8 mouse cellular contexts compared by ENCODE assay signal in the genomic region with DNA sequence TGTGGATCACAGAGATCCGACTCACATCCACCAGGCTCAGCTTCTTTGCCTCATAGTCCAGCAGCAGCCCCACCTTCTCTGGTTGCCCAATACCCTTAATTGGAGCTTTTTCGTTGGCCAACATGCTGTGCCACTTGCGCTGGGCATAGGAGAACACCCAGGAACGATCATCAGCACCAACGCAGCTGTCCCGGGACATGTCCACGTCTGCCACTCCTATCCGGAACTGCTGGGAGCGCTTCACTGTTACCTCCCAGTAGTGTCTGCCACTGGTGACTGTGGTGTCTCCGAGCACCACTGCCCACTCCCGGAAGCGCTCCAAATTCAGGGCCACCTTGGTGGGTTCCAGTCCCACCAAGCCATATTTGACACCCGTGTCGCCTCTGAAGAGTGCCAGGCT. TPM values are rescaled to one million over a fixed set of nuclear protein-coding genes. Genes with fewer than 3 reads are reported as not detected.
DNase-seq lines count a peak whose midpoint lies in the region; ATAC-seq and TF ChIP-seq lines count a peak whose summit lies in the region.

No protein-coding gene starts in this region.

- H3K27ac ChIP-seq in heart, embryonic 12.5 days (ENCODE audit: poor library complexity, severe bottlenecking) = peak overlapping the region; percentile 25; the same call in 1 of the 2 replicates
- peak overlapping the region; percentile 5; the same call in 1 of the 2 replicates for H3K27ac ChIP-seq in ES-Bruce4 (ENCODE audit: insufficient read depth, low read length)
- H3K27ac ChIP-seq in embryonic facial prominence, embryonic 14.5 days (replicated peaks; ENCODE audit: low read depth, low read length) = no peak overlapping the region
- H3K27ac ChIP-seq in intestine, embryonic 14.5 days (ENCODE audit: low read depth) = no peak overlapping the region

- H3K27me3 ChIP-seq in heart, embryonic 12.5 days (replicated peaks) = peaks cover 11% of the 10 kb centered on the region; the same call in 1 of the 2 replicates
- H3K27me3 ChIP-seq in ES-Bruce4 (ENCODE audit: control insufficient read depth, insufficient read depth, low read length, poor library complexity, severe bottlenecking) = no peaks in the 10 kb centered on the region
- 0 out of 2 replicates have a peak, but pooled peaks cover 5% of the 10 kb centered on the region for H3K27me3 ChIP-seq in embryonic facial prominence, embryonic 14.5 days (replicated peaks; ENCODE audit: control insufficient read depth, insufficient read depth, low read length)
- H3K27me3 ChIP-seq in intestine, embryonic 14.5 days (replicated peaks; ENCODE audit: control insufficient read depth, insufficient read depth, low read length) = 0 out of 2 replicates have a peak, but pooled peaks cover 11% of the 10 kb centered on the region

- 21% methylated on average over 14 of the region's 14 CpGs for WGBS in heart, embryonic 12.5 days
- WGBS in embryonic facial prominence, embryonic 14.5 days = 33% methylated on average over 14 of the region's 14 CpGs
- WGBS in intestine, embryonic 14.5 days = 24% methylated on average over 14 of the region's 14 CpGs

- peaks cover 12% of the 10 kb centered on the region for H3K4me1 ChIP-seq in heart, embryonic 12.5 days (replicated peaks)
- H3K4me1 ChIP-seq in ES-Bruce4 (ENCODE audit: control insufficient read depth, insufficient read depth, low read length) = no peaks in the 10 kb centered on the region
- peaks cover 5% of the 10 kb centered on the region for H3K4me1 ChIP-seq in embryonic facial prominence, embryonic 14.5 days (ENCODE audit: control insufficient read depth, insufficient read depth, low read length)
- peaks cover 6% of the 10 kb centered on the region for H3K4me1 ChIP-seq in intestine, embryonic 14.5 days (replicated peaks; ENCODE audit: control insufficient read depth, insufficient read depth, low read length)

- H3K9me3 ChIP-seq in heart, embryonic 12.5 days (replicated peaks) = no peaks in the 10 kb centered on the region
- H3K9me3 ChIP-seq in ES-Bruce4 (replicated peaks; ENCODE audit: control insufficient read depth, insufficient read depth, low read length, poor library complexity, severe bottlenecking) = no peaks in the 10 kb centered on the region
- H3K9me3 ChIP-seq in embryonic facial prominence, embryonic 14.5 days (ENCODE audit: control insufficient read depth, low read length) = no peaks in the 10 kb centered on the region
- H3K9me3 ChIP-seq in intestine, embryonic 14.5 days (ENCODE audit: control insufficient read depth, low read length) = no peaks in the 10 kb centered on the region

- H3K4me2 ChIP-seq in heart, embryonic 12.5 days = peak overlapping the region; percentile 97
- H3K4me2 ChIP-seq in embryonic facial prominence, embryonic 14.5 days (ENCODE audit: low read depth, low read length) = peak overlapping the region; percentile 80
- H3K4me2 ChIP-seq in intestine, embryonic 14.5 days (ENCODE audit: low read length) = peak overlapping the region; percentile 95

- H3K9ac ChIP-seq in heart, embryonic 12.5 days = peak overlapping the region; percentile 80
- H3K9ac ChIP-seq in ES-Bruce4 (ENCODE audit: low read depth, poor library complexity, severe bottlenecking) = peak overlapping the region; percentile 86
- peak overlapping the region; percentile 73 for H3K9ac ChIP-seq in embryonic facial prominence, embryonic 14.5 days (ENCODE audit: low read depth, low read length)
- peak overlapping the region; percentile 59 for H3K9ac ChIP-seq in intestine, embryonic 14.5 days (ENCODE audit: low read length)

- intact Hi-C loops in heart, postnatal 14 days (cut with DNase I) = no loop called here

- peaks cover 15% of the 10 kb centered on the region; the same call in 1 of the 2 replicates for H3K36me3 ChIP-seq in heart, embryonic 12.5 days
- H3K36me3 ChIP-seq in ES-Bruce4 (ENCODE audit: control insufficient read depth, insufficient read depth, low read length, poor library complexity, severe bottlenecking) = peaks cover 18% of the 10 kb centered on the region
- H3K36me3 ChIP-seq in embryonic facial prominence, embryonic 14.5 days (ENCODE audit: control insufficient read depth, insufficient read depth, low read length) = peaks cover 9% of the 10 kb centered on the region; the same call in 1 of the 2 replicates
- H3K36me3 ChIP-seq in intestine, embryonic 14.5 days (ENCODE audit: control insufficient read depth, insufficient read depth, low read length) = peaks cover 6% of the 10 kb centered on the region; the same call in 1 of the 2 replicates

- no peak for DNase-seq in heart, postnatal 14 days
- DNase-seq in embryonic facial prominence, embryonic 14.5 days (ENCODE audit: low spot score) = no peak
- no peak for DNase-seq in intestine, embryonic 14.5 days (ENCODE audit: low spot score)
- no peak for DNase-seq in Muller cell, postnatal 12 days (ENCODE audit: inconsistent ontology term)
- DNase-seq in ovary, postnatal 10 days (ENCODE audit: low spot score) = no peak

- no peak for TF ChIP-seq POLR2A in ES-Bruce4 (IDR thresholded peaks at IDR 0.05; ENCODE audit: insufficient read depth, low read length)

- TF ChIP-seq EP300 in ES-Bruce4 (IDR thresholded peaks at IDR 0.05; ENCODE audit: insufficient read depth, low read depth, low read length) = no peak

- peak overlapping the region; percentile 77 for H3K4me3 ChIP-seq in heart, embryonic 12.5 days
- peak overlapping the region; percentile 75 for H3K4me3 ChIP-seq in ES-Bruce4 (ENCODE audit: low read depth, low read length)
- peak overlapping the region; percentile 71 for H3K4me3 ChIP-seq in embryonic facial prominence, embryonic 14.5 days (ENCODE audit: low read depth, low read length)
- H3K4me3 ChIP-seq in intestine, embryonic 14.5 days (ENCODE audit: low read depth, low read length) = peak overlapping the region; percentile 76

- no peak for TF ChIP-seq CTCF in ES-Bruce4 (IDR thresholded peaks at IDR 0.05; ENCODE audit: low read depth, low read length)

- ATAC-seq in heart, embryonic 12.5 days (ENCODE audit: insufficient number of reproducible peaks, low FRiP score) = no peak
- ATAC-seq in embryonic facial prominence, embryonic 14.5 days (ENCODE audit: low read depth) = no peak
- ATAC-seq in intestine, embryonic 14.5 days (replicated peaks; ENCODE audit: low FRiP score, low TSS enrichment, low read depth) = no peak; the same call in 1 of the 2 replicates
- ATAC-seq in megakaryocyte, adult 5-6 weeks (ENCODE audit: poor library complexity, severe bottlenecking) = peak; percentile 26

RNA-seq across cellular contexts. Expression of a gene that starts 0.7 kb away (rescaled TPM):
- 35.7 and 36.4 TPM in 2 replicates for polyA plus RNA-seq in heart, embryonic 12.5 days (2016; fragmentation: Nextera tagmentation; extraction: Ambion mirVana)
- total RNA-seq in heart, postnatal 14 days (2021) = 10 to 100 TPM; 40.5 to 43.3 TPM
- 21.8 and 21.9 TPM in 2 replicates for polyA plus RNA-seq in ES-Bruce4 (2011; ENCODE audit: insufficient read depth, insufficient read length, low read depth, missing spikeins)
- polyA plus RNA-seq in embryonic facial prominence, embryonic 14.5 days (2014; fragmentation: Nextera tagmentation; extraction: Ambion mirVana) = 30.8 and 35.8 TPM in 2 replicates
- polyA plus RNA-seq in intestine, embryonic 14.5 days (2014; fragmentation: Nextera tagmentation; extraction: Ambion mirVana) = 34.9 and 37.2 TPM in 2 replicates
- total RNA-seq in megakaryocyte, adult 5-6 weeks (2015) = 6.5 and 6.9 TPM in 2 replicates
- 9.0 and 10.6 TPM in 2 replicates for total RNA-seq in megakaryocyte, adult 5-6 weeks (2017)

RNA-seq across cellular contexts. Expression of a gene that starts 14.7 kb away (rescaled TPM):
- not detected in 2 replicates for polyA plus RNA-seq in heart, embryonic 12.5 days (2016; fragmentation: Nextera tagmentation; extraction: Ambion mirVana)
- not detected for total RNA-seq in heart, postnatal 14 days (2021)
- polyA plus RNA-seq in ES-Bruce4 (2011; ENCODE audit: insufficient read depth, insufficient read length, low read depth, missing spikeins) = 0.37 and 0.62 TPM in 2 replicates
- polyA plus RNA-seq in embryonic facial prominence, embryonic 14.5 days (2014; fragmentation: Nextera tagmentation; extraction: Ambion mirVana) = 0.15 and 0.35 TPM in 2 replicates
- polyA plus RNA-seq in intestine, embryonic 14.5 days (2014; fragmentation: Nextera tagmentation; extraction: Ambion mirVana) = not detected in 2 replicates
- total RNA-seq in megakaryocyte, adult 5-6 weeks (2015) = not detected in 2 replicates
- total RNA-seq in megakaryocyte, adult 5-6 weeks (2017) = 0.33 TPM in 1 of 2 replicates, not detected in the other

RNA-seq across cellular contexts. Expression of a gene that starts 16.7 kb away (rescaled TPM):
- 0.47 and 1.7 TPM in 2 replicates for polyA plus RNA-seq in heart, embryonic 12.5 days (2016; fragmentation: Nextera tagmentation; extraction: Ambion mirVana)
- under 1 TPM; 0.60 to 0.90 TPM for total RNA-seq in heart, postnatal 14 days (2021)
- polyA plus RNA-seq in ES-Bruce4 (2011; ENCODE audit: insufficient read depth, insufficient read length, low read depth, missing spikeins) = 24.3 and 30.9 TPM in 2 replicates
- 1.1 and 2.6 TPM in 2 replicates for polyA plus RNA-seq in embryonic facial prominence, embryonic 14.5 days (2014; fragmentation: Nextera tagmentation; extraction: Ambion mirVana)
- 1.7 TPM in 2 replicates for polyA plus RNA-seq in intestine, embryonic 14.5 days (2014; fragmentation: Nextera tagmentation; extraction: Ambion mirVana)
- total RNA-seq in megakaryocyte, adult 5-6 weeks (2015) = 0.71 TPM in 1 of 2 replicates, not detected in the other
- total RNA-seq in megakaryocyte, adult 5-6 weeks (2017) = not detected in 2 replicates

RNA-seq across cellular contexts. Expression of a gene that starts 20.9 kb away (rescaled TPM):
- polyA plus RNA-seq in heart, embryonic 12.5 days (2016; fragmentation: Nextera tagmentation; extraction: Ambion mirVana) = 37.6 and 44.5 TPM in 2 replicates
- 10 to 100 TPM in 1 of 2 experiments, 1 to 10 TPM in 1; 6.6 to 11.1 TPM for total RNA-seq in heart, postnatal 14 days (2021)
- 57.7 and 64.1 TPM in 2 replicates for polyA plus RNA-seq in ES-Bruce4 (2011; ENCODE audit: insufficient read depth, insufficient read length, low read depth, missing spikeins)
- polyA plus RNA-seq in embryonic facial prominence, embryonic 14.5 days (2014; fragmentation: Nextera tagmentation; extraction: Ambion mirVana) = 35.4 and 53.3 TPM in 2 replicates
- 58.1 and 59.5 TPM in 2 replicates for polyA plus RNA-seq in intestine, embryonic 14.5 days (2014; fragmentation: Nextera tagmentation; extraction: Ambion mirVana)
- total RNA-seq in megakaryocyte, adult 5-6 weeks (2015) = 14.1 and 16.1 TPM in 2 replicates
- 33.2 and 34.2 TPM in 2 replicates for total RNA-seq in megakaryocyte, adult 5-6 weeks (2017)

RNA-seq across cellular contexts. Expression of a gene that starts 30.9 kb away (rescaled TPM):
- 43.4 and 44.1 TPM in 2 replicates for polyA plus RNA-seq in heart, embryonic 12.5 days (2016; fragmentation: Nextera tagmentation; extraction: Ambion mirVana)
- total RNA-seq in heart, postnatal 14 days (2021) = 10 to 100 TPM; 79.3 to 82.2 TPM
- 133 and 137 TPM in 2 replicates for polyA plus RNA-seq in ES-Bruce4 (2011; ENCODE audit: insufficient read depth, insufficient read length, low read depth, missing spikeins)
- polyA plus RNA-seq in embryonic facial prominence, embryonic 14.5 days (2014; fragmentation: Nextera tagmentation; extraction: Ambion mirVana) = 31.3 and 32.4 TPM in 2 replicates
- 25.3 and 31.0 TPM in 2 replicates for polyA plus RNA-seq in intestine, embryonic 14.5 days (2014; fragmentation: Nextera tagmentation; extraction: Ambion mirVana)
- 2.9 and 4.0 TPM in 2 replicates for total RNA-seq in megakaryocyte, adult 5-6 weeks (2015)
- total RNA-seq in megakaryocyte, adult 5-6 weeks (2017) = 1.5 and 5.4 TPM in 2 replicates

Comparison
In these comparisons a context has a peak if more than half of its experiments do, and no peak if none do; other contexts are left out.
1. H3K27ac ChIP-seq: peak in heart, embryonic 12.5 days (single experiment) and ES-Bruce4 (single experiment); none in embryonic facial prominence, embryonic 14.5 days (single experiment) and intestine, embryonic 14.5 days (single experiment).
2. Peak in every context shown above with its lines, with median percentiles within 50 percentile points of each other: H3K4me2 ChIP-seq, H3K4me3 ChIP-seq and H3K9ac ChIP-seq.